Mouse (Mus musculus) C2C12 (cell line): ENCODE results near the gene Tubg2.

Experiments
- CTCF ChIP-seq: IDR thresholded peaks from one replicate; pipeline ENCODE4 v1.5.1; 2011; ENCODE audit not compliant: control insufficient read depth, insufficient read depth, insufficient read length
- MAX ChIP-seq: IDR thresholded peaks from one replicate; pipeline ENCODE4 v1.6.1; 2011; ENCODE audit warnings: mild to moderate bottlenecking, control low read depth
- MYOD1 ChIP-seq: IDR thresholded peaks from one replicate; pipeline ENCODE4 v1.6.1; 2011; ENCODE audit warnings: low read depth; ENCODE audit not compliant: control insufficient read depth, insufficient read length
- MYOG ChIP-seq: IDR thresholded peaks from one replicate; pipeline ENCODE4 v1.6.1; 2011; ENCODE audit not compliant: control insufficient read depth, insufficient read length; ENCODE audit errors: extremely low read depth
- USF1 ChIP-seq: IDR thresholded peaks from one replicate; pipeline ENCODE4 v1.6.1; 2011; ENCODE audit warnings: low read depth, mild to moderate bottlenecking, control low read depth, moderate library complexity

DNA sequence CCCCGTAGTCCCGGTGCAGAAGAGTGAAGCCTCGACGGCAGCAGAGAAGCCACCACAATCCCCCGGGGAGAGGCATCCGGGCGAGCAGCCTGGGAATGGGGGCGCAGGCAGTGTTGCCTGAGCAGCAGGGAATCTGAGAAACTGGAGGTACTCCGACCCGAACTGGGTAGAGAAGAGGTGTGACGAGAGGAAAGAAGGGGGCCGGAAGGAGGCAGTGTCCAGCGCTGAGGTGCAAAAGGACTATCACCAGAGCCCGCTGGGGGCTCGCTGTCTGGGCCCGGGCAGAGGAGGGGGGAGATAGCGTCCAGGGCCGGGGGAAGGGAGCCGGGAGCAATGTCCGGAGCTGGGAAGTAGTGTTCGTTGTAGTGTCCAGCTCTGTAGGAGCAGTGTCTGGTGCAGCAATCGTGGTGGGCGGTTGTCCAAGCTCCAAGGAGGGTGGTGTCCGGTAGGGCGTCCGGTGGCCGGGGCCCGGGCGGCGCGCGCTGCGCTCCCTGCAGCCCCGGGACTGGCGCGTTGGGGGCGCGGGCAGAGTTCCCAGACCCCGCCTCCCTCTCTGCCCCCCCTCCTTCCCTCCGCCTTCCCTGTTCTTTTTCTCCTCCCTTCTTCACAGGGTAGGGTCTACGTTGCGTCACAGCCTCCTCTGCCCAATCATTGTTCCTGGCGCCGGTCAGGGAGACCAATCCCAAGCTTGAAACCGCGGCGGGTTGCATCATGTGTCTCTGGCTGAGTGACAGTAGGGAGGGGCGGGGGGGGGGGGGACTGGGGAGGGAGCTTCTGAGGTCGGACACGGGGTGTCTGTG, 15.3 kb downstream of the Tubg2 start, which contains the start of gene Plekhh3:
- TF ChIP-seq MAX (no peak), CTCF (no peak), MYOG (no peak), MYOD1 (no peak), USF1 (peak; percentile 49)
